Mouse (Mus musculus): Measurements from ENCODE around the gene Gpatch2.

The Gpatch2 gene

DNA sequence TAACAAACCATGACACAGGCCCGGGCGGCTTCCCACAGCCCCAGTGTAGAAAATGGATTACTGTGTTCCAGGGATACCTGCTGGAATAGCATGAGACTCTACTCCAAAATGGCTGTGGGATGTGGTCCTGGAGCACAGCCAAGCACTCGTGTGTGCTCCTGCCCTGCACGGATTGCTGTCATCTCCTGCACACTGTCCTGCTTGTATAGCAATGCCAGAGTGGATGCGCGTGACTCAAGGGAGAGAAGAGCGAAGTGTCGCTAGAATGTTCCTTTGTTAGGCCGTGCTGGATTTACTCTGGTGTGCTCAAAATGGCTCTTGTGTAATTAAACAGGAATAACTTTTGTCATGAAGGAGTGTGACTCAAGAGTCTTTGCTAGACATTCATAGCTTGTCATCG, 87.9 kb downstream of the Gpatch2 start:
- no peak for DNase-seq (ENCODE audit: low spot score)

DNA sequence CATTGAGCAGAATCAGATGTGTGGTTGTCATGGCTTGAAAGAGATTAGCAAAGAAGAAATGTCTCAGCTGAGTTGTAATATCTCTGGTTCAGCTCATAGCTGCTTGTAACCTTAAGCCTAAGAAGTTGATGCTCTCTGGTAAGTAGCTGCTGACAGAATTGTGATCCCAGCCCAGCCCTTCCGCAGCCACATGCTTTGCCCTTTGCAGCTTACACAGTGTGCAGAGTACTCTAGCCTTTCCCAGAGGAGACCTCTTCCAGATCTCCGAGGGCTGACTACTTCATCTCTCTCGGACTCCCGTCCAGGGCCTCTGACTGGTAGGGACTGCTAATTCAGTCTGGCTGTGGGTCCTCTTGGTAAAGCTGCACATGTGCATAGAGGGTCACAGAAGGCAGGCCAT, 92.0 kb downstream of the Gpatch2 start:
- no peak for DNase-seq (ENCODE audit: low spot score)

DNA sequence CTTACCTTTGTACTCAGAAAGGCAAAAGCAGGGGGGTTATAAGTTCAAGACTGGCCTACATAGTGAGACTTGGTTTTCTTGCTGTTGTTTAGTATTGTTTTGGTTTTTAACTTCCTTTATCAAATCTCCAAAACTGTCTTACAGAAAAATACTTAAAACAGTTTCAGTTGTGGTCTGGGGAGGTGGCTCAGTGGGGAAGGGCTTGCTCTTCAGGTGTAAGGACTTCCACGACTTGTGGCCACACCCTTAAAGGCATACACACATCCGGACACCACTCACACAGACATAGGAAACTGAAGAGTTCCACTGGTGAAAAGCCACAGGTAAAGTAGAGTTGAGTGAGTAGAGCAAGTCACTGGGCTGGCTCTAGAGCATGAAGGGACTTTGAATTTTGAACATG, 93.2 kb downstream of the Gpatch2 start:
- DNase-seq (ENCODE audit: low spot score) = no peak

DNA sequence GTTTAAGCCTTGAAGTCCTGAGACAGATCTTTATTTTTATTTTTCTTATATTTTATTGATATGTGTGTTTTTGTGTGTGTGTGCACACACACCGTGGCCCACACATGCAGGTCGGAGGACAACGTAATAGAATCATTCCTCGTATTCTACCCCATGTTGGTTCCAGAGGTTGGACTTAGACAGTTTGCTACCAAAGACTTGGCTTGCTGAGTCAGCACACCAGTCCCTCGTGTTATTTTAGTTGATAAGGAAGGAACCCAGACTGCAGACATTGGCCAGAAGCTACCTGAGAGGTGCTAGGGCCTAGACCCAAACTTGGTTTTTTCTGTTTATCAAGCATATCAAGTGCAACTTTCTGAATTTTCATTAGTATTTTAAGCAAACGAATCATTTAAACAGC, 95.8 kb downstream of the Gpatch2 start:
- no peak for DNase-seq (ENCODE audit: low spot score)

DNA sequence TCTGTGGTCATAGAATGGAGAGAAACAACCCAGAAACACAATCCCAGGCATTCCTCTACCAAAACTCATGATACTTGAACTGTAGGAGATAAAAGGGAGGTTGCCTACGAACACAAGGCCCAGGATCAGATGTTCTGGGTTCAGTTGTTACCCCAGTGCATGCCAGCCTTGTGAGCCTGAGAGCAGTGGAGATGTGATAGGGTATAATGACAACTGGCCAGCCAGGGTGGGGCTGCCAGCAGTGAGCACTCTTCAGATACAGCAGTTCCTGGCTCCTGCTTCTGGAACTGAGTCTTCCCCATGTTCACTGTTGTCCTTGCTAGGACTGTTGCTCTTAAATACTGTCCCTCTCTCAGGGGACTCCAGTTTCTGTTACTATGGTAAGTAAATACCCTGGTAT, 98.0 kb downstream of the Gpatch2 start:
- DNase-seq (ENCODE audit: low spot score) = no peak

DNA sequence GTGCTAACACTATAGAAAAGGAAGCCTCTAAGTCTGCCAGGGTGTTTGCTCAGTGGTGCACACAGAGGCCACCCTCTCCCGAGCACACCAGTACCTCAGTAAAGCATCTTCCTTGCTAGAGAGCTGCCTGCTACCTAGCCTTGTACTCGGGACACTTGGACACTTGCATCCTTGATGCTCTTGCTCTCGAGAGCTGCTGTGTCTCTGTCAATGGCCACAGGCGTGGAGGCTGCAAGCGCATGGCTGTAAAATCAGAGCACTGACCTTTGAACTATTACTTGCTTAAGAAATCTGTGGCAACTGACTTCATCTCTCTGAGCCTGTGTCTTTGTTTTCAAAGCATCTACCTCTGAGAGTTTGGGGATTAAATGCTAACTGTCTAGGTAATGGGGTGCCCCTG, 98.5 kb downstream of the Gpatch2 start:
- DNase-seq (ENCODE audit: low spot score) = no peak

DNA sequence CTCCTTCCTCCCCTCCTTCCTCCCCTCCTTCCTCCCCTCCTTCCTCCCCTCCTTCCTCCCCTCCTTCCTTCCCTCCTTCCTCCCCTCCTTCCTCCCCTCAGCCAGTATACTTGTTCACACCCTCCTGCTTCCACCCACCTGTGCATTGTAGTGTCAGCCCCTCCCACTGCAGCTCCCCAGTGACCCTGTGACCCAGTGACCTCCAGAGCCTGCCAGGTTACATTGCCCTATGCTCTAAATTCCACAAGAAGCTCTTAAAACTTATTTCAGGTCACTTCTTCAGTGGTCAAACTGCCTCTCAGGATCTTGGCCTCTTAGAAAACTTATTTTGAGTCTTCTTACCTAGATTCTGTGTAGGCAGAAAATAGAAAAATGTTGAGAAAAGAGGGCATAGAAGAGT, 99.2 kb downstream of the Gpatch2 start:
- DNase-seq (ENCODE audit: low spot score) = no peak

DNA sequence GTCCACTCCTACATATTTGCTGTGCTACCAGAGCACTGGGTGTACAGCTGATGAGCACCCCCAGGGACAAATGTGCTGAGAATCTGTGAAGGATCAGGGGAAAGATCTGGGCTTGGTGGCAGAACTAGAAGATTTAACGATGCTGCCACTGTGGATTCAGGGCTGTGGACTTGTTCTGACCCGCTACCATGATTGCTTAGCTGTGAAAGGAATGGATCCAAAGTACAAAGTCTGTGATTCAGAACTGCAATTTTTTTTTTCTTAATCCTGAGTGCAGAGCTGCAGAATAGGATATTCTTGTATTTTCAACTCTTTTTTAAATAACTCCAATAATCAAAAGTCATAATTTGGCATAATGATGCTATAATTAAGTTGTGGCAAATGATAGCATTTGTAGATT, 100.5 kb downstream of the Gpatch2 start:
- no peak for DNase-seq (ENCODE audit: low spot score)

DNA sequence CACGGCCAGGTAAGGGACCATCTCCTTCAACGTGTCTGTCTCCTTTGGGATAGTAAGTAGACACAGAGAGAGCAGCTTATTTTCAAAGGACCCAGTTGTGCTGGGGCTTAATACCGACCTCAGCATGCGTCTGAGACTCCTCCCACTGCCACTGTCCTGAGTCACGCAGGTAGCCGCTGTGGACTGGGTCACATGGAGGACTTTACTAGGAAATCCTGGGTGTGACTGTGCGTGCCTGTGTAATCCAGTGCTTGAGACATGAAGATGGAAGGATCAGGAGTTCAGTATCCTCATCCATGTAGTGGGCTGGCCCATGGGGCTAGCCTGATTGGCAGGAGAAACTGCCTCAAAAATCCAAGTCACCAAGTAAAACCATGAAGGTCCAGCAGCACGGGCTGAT, 101.2 kb downstream of the Gpatch2 start:
- no peak for DNase-seq (ENCODE audit: low spot score)

DNA sequence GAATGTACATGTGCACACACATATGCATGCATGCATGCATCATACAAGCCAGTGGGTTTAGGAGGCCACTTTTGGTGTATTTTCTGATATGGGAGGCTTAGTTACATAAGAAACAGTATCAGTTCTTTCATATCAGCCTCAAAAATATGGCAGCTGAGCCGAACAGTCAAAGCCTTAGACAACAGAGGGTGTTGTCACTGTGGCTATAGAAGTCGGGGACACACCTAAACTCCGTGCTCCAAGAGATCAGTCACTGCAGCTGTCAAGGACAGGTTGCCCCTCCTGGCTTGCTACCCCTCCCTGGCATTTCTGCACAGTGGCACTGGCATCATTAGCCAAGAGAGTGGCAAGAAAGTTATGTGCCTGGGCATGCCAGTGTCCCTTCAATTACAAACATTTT, 106.5 kb downstream of the Gpatch2 start:
- no peak for DNase-seq (ENCODE audit: low spot score)

DNA sequence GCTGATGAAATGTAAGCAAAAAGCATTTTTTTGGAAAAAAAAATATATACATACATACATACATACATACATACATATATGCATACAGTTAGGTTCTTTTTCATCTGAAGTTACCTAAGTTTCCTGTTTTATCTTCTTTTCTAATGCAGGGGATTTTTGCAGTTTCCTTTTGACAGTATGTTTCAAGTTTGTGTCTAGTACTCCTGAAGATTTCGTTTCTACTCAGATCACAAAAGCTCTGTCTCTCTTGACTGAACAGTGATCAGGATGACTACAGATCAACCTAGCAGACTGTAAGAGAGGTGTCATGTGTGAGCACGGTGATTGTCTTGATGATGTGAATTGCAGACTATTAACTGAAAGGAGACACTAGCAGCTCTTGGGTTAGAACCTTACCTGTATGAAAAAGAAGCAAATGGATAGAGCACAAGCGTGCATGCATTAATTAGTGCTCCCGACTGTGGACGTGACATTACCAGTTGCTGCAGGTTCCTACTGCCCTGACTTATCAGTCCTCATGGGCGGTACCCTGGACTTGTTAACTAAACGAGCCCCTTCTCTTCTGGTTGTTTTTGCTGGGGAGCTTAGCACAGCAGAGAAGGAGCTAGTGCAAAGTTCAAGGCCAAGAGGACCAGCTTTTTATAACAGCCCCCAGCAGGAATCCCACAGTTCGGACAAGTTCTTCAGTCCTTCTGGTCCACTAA, 107.3 kb downstream of the Gpatch2 start:
- DNase-seq (ENCODE audit: low spot score) = no peak

DNA sequence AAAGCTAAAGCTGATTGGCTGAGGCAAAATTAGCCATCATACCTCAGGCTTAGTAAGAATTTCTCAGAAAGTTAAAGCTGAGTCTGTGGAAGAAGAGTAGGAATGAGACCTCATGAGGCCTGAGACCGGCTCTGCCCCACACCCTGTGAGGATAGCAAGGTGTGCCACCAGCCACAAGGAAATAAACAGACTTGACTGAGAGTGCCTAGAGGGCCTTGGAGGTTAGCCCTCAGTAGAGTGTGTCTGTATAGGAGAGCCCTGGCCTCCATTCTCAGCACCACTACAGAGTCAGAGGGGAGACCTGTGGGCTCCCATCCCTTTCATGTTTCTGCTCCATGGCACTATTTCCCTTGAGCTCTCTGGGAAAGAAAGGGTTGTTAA, 107.9 kb downstream of the Gpatch2 start:
- no peak for DNase-seq (ENCODE audit: low spot score)

DNA sequence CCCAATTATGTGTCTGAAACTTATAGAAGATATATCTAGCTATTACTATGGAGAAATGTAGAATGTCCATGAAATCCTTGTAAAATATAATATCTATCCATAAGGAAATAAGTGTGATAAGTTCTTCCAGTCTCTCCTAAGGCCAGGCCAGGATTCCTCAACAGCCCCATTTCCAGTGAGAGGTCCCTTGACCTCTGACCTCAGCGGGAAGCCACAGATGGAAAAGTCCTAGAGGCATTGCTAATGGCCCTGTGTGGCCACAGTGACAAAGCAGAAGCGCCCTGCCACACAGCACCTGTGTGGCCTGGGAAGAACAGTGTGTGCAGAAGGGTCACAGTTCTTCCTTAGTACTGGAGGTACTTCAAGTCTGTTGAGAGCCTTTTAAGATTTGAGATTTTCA, 127.2 kb downstream of the Gpatch2 start:
- DNase-seq (ENCODE audit: low spot score) = no peak

DNA sequence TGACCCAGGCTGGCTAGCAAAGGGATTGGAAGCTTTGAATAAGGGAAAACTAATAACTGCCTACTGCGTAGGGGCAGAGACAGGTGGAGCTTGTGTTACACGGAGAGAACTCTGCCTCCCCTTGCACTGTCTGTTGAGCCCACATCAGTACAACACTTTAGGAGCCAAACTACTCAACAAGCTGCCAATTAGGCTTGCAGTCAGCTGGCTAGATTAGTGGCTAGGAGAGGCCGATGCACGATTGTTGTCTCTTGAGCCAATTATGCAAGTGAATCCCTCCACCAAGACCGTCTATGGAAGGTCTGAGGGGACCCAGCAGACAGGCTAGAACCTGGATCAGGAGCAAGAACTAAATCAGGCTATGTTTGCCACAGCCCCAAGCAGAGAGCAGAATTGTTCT, 129.8 kb downstream of the Gpatch2 start:
- no peak for DNase-seq (ENCODE audit: low spot score)

DNA sequence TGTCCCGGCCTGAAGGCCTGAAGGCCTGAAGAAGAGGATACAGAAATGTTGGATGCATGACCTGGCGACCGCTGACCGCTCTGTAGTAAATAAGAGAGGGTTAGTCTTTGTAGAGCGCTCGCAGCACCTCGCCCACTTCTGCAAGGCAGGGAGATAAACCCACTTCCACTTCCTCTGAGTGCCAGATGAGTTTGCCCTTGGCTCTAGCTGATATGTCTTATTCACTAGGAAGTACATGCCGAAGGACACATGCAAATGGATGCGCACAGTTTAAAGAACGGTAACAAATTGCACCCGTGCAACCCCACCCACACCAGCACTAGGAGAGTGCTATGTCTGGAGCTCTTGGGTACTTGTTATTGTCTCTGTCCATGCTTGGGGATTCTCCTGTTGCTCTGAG, 131.6 kb downstream of the Gpatch2 start:
- no peak for DNase-seq (ENCODE audit: low spot score)

DNA sequence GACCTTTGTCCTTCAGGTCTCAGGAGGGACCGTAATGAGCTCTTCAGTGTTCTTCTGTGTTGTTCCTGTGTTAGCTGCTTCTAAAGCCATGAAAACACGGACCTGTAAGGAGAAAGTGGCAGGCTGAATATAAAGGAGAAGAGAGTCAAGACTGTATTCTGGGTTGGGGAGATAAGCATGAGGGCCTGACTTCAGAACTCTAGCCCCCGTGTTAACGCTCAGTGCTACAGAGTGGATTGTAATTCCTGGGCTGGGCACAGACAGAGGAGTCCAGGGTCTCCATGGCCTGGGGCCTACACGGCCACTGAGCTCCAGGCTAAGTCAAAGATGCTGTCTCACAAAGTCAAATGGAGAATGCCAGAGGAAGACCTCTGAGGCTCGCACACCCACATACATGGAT, 132.3 kb downstream of the Gpatch2 start:
- no peak for DNase-seq (ENCODE audit: low spot score)

DNA sequence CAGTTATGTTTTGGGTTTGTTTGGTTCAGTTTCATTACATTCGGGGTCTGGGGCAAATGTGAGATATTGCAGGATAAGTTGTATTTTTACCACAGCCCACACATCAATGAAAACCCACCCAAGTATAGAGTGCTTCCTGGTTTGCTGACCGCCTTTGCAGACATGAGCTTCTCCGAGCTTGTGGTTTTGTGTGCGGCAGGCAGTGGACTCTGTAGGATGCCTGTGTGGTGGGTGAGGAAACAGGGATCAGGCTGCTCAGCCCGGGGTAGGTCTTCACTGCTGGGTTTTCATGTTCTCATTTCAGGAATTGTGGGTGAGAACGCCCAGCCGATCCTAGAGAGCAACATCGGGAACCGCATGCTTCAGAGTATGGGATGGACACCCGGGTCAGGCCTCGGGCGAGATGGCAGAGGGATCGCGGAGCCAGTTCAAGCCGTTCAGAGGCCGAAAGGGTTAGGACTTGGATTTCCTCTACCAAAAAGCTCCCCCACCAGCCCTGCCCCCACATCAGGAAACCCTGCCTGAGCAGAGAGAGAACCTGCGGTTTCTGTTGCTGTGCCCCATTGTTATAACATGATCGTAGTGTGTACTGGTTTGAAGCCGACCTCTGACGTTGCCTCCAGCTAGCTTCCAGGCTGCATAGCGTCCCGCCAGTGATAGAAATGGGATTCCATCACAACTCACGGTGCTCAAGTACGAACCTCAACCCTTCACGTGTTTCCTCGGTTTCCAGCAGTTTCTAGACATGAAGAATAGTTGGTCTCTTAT, 132.9 kb downstream of the Gpatch2 start:
- no peak for DNase-seq (ENCODE audit: low spot score)

DNA sequence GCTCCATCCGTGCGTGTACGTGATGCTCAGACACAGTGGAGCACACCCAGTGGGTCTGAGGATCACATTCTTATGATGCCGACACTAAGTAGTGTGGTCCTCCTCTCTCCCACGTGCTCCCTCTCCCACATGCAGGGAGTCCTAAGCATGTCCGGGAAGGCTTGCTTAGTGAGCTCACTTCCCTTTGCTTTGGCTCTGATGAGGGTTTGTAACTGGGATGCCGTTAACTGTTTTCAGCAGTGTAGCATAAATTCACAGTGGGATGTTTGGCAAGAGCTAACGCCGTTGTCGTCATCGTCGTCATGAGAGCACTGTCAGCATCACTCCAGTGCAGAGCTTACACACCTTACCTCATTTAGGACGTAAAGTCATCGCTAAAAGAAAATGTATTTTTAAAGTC, 133.6 kb downstream of the Gpatch2 start:
- no peak for DNase-seq (ENCODE audit: low spot score)

DNA sequence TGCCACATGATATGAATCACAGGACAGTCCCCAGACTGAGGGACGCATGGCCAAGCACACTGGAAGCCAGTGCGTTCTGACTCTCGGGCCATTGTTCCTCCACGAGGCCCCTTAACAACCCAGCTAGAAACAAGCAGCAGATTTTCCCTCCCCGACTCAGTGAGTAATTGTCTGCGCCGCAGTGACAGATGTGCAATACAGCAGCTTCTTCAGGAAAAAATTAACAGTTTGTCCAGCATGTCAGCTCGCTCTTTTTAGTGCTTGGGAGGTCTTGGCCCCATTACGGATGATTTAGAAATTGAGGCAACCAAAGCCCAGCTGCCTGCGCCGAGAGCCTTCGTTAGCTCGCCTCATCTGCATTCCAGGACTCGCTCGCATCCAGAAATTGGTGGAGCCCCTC, 140.9 kb downstream of the Gpatch2 start:
- DNase-seq (ENCODE audit: low spot score) = no peak

DNA sequence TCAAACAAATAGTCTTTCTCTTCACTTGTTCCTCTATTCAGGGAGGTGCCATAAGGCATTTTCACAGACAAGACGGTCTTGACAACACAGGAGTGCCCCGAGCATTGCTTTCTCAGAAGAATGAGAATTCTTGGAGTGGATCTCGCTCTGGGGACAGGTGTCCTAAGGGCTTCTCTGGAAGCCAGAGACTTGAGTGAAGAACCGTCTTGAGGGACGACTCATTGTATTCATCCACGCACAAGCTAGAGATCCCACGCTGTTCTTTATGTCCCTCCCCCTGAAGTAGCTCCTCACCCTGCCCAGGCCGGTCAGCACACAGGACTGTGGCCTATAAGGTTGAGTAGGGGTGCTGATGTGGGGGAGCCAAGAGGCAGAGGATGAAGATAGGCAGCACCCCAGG, 141.6 kb downstream of the Gpatch2 start:
- no peak for DNase-seq (ENCODE audit: low spot score)

DNA sequence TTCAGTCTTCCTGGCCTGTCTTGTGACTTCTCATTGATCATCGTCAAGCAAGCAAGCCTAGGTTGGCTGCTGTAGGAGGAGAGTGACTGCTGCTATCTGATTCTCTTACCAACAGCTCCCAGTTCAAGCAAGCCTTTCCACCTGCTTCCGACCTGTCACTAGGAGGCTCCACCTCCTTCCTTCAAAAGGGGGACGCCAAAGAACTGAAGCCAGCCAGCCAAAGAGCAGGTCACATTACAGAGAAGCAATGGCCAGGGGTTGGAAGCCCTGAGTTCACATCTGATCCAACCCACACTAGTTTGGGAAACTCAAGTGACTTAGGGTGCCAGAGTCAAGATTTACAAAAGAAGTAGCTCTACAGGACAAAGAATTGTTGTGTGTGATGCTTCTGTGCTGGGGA, 144.9 kb downstream of the Gpatch2 start:
- no peak for DNase-seq (ENCODE audit: low spot score)

DNA sequence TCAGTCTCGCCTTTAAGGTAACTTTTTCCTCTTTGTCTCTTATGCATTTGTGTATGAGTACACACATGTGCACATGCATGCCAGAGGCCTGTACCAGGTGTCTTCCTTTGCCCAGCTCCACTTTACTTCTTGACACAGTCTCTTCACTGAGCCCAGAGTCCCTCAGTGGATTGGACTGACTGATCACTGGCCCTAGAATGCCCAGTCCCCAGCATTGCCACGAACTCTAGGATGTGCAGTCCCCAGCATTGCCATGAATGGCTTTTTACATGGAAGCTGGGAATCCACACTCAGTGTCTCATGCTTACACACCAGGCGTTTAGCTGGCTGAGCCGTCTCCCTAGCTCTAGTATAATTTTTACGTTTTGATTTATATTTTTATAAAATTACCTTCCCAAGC, 147.2 kb downstream of the Gpatch2 start:
- DNase-seq (ENCODE audit: low spot score) = no peak

DNA sequence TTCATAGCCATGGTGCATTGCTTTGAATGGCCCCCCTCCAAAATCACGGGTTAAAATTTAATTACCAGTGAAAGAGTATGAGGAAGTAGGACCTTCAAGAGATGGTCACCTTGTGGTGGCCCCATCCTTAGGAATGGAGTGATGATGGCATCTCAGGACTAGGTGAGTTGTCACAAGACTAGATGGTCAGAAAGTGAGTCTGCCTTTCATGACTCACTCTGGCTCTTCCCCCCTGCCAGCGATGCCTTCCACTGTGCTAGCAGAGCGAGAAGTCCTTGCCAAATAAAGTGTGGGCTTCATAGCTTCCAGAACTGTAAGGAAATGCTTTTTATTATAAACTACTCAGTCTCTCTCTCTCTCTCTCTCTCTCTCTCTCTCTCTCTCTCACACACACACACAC, 150.1 kb downstream of the Gpatch2 start:
- DNase-seq (ENCODE audit: low spot score) = no peak

DNA sequence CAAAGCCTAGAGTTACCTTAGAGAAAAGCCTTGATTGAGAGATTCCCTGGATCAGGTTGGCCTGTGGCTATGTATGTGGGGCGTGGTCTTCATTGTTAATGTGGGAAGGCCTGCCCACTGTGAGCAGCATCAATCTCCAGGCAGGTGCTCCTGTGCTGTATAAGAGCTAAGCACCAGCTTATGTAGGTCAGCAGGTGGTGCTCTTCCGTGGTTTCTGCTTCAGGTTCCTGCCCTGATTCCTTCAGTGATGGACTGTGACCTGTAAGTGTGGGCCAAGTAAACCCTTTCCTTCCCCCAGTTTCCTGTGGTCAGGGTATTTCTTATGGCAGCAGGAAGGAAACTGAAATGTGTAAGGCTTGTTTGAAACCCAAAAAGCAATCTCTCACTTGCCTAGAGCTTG, 151.5 kb downstream of the Gpatch2 start:
- DNase-seq (ENCODE audit: low spot score) = no peak
